Mouse (Mus musculus): ENCODE measurements around the gene Olfr495.

Olfr495 gene

GRCm38 (mm10) chr7:108392867-108393266, at the start of gene Olfr495:
TSS of gene Olfr495 (plus strand) at chr7:108393167.
- no peak for DNase-seq (ENCODE audit: low spot score in 2 of 2)

- DNase-seq (ENCODE audit: low spot score in 2 of 2) = no peak
These were observed 46.1 kb upstream of the Olfr495 start, which contains the start of gene Olfr493 for GRCm38 (mm10) chr7:108346879-108347278. TSS of gene Olfr493 (minus strand) at chr7:108346979.

- no peak for DNase-seq (ENCODE audit: low spot score in 2 of 2)
These were observed 27.9 kb upstream of the Olfr495 start, which contains the start of gene Olfr494 for GRCm38 (mm10) chr7:108365035-108365434. TSS of gene Olfr494 (plus strand) at chr7:108365335.

- no peak for DNase-seq (ENCODE audit: low spot score in 2 of 2)
These were observed 27.2 kb downstream of the Olfr495 start, which contains the start of gene Olfr497 for GRCm38 (mm10) chr7:108420121-108420520. TSS of gene Olfr497 (plus strand) at chr7:108420421.
